Mouse (Mus musculus) thymus, adult 18-20 months (tissue): ENCODE measurements around the gene B230118H07Rik.

ENCODE experiments used
- DNase-seq, 2 experiments: peaks; one replicate each; pipeline ENCODE4 v3.0.0; 2022; ENCODE audit warnings: mixed read lengths in 2 of 2

B230118H07Rik gene

DNA sequence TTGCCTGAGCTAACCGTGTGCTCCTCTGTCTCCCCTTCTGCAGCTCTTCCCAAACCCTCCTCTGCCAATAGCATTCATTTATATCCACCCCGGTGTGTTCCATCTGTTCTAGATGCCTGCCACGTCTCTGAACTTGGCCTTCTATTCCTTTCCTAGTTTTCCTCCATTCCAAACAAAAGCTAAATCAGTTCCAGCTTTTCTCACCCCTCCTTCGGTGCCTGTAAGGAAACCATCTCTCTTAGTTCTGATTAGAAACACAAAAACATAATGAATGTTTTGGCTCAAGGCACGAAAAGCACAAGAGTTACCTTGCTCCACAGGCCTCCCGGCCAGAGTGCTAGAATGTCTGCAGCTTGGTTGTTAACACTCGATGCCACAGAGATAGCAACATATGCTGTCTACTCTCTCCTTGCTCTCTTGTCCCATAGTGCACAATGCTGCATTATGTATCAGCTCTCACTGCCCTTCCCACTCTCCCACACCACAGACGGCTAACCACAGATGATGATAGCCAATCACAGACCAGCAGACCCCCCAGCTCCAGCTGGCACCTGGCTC lies at the start of gene B230118H07Rik, which contains the start of gene Rag1:
B230118H07Rik (minus strand) TSS at position 419 of the 558 bp plus-strand sequence.
Rag1 (minus strand) TSS at position 388 of the 558 bp plus-strand sequence.
- peak; percentile 81 to 90 for DNase-seq

DNA sequence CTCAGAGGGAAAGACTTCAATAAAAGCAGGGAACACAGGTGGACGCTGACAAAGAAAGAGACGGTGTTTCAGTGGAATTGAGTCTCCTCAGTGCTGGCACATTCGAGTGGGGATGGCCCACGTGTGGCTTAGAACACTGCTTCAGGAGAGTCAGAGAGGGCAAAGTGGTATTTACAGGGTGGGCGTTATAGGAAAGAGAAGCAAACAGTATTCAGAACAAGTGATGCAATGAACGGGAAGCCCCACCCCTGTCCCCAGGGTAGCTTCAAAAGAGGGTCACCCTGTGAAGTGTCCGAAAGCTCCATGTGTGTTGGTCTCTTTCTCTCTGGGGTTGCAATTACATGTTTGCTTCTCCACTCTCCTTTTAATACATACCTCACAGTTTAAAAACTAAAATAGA lies 46.3 kb upstream of the B230118H07Rik start:
- DNase-seq: no peak

DNA sequence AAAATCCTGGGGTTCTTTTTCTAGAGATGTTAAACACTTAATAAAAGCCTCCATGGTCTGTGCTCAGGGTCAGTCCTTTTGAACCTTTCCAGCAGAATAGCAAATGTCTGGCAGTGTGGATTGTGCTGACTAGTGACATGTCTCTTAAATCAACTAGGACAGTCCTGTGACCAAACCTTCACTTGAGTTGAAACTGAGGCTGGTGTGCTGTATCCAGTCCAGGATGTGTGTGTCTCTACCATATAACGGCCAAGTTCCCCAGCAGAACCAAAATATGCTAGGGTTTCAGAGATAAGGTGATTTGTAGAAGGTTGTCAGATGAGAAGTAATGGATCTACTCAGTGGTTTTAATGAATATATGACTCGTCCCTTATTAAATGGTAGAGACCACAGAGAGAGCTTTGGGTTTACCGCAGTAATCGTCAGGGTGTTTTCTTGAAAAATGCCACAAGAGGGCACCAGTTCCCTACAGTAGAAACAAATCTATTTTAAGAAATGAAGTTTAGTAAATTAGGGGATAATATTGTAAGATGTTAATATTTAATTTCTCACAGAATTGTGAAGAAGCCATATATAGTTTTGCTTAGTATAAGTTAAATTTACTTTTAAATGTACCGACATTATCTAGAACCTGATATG lies 44.4 kb upstream of the B230118H07Rik start:
- DNase-seq: no peak

DNA sequence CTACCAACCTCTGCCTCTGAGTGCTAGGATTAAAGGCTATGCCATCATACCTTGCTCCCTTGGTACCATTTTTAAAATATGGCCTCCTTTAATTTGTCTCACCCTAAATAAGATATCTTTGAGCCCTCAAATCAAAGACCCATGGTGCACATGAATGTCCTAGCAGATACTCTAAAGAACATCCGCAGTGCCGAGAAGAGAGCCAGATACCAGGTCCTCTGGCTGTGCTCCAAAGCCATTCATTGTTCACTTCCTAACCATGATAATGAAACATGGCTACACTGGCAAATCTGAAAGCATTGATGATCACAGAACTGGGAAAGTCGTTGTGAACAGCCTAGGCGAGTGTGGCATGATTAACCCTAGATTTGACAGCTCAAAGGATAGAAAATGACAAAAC lies 43.7 kb upstream of the B230118H07Rik start:
- DNase-seq: no peak

DNA sequence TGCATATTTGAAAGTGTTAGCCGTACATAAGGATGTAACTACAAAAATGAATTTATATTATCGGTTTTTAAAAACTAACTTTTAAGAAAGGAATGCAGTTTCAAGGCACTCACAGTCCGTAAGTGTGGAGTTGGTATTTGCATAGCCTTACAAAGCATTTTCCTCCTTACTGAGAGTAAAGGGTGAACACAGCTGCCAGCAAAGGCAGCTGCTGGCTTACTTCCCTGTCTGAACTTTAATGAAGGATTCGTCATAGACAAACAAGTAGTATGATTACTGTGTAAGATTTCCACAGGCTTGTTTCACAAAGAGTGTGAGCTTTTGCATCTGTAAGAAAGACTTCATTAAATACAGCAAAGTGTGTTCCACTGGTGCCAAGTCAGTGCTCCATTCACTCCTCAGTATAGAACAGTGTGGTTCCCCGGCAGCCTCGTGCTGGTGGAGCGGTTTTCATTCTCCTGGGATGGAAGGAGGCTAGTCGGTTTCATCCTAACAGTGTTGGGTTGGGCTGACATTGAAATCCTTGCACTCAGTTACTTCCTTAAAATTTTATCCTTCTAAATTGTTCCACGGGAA lies 41.0 kb upstream of the B230118H07Rik start:
- DNase-seq: no peak

DNA sequence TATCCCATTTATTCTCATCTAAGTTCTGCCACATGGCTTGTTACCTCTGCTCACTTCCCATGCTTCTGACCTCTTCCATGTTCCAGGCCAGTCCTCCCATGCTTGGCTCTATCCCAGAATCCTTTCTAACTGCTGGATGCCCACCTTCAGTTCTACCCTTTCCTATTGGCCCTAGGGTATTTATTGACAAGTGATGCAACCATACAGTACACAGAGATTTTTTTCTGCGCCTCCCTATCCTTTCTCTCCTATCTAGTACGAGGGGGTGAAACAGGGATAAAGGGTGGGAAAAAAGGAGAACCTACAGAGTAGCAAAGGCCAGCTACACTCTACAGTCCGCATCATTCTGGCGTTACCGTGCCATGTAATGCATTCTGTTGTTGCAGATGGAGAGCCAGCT lies 38.7 kb upstream of the B230118H07Rik start:
- DNase-seq: no peak

DNA sequence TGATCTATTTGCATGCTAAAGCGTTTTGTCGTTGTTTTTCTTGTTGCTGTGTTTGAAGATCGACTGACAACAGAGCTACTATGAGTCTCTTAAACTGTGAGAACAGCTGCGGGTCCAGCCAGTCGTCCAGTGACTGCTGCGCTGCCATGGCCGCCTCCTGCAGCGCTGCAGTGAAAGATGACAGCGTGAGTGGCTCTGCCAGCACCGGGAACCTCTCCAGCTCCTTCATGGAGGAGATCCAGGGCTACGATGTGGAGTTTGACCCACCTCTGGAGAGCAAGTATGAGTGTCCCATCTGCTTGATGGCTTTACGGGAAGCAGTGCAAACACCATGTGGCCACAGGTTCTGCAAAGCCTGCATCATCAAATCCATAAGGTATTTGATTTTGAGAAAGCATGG lies 35.1 kb upstream of the B230118H07Rik start:
- DNase-seq: no peak

DNA sequence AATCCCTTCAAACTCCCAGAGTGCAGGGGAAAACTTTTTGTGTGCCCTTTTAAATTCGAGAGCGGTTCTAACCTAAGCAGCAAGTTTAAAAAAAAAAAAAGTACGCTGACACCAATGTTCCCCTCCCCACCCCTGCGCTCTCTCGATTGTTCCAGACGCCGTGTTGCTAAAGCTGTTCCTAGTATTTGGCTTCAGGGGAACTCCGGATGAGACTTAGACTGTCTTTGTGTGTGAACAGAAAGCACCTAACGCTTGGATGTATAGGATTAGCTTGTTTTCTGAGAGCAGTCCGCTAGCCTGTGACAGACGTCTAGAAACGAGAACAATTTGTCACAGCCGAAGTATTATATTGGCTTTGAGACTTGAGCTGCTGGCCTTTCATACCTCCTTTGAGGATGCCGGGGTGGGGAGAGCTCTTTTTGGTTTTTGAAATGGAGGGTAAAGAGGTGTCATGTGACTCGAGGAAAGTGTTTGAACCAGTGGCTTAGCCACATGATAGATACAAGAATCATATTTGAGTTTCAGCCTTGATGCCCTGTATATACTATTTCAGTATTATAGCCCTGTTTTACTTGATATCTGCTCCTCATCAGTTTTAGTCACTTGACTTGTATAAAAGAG lies 29.9 kb upstream of the B230118H07Rik start:
- DNase-seq: no peak

DNA sequence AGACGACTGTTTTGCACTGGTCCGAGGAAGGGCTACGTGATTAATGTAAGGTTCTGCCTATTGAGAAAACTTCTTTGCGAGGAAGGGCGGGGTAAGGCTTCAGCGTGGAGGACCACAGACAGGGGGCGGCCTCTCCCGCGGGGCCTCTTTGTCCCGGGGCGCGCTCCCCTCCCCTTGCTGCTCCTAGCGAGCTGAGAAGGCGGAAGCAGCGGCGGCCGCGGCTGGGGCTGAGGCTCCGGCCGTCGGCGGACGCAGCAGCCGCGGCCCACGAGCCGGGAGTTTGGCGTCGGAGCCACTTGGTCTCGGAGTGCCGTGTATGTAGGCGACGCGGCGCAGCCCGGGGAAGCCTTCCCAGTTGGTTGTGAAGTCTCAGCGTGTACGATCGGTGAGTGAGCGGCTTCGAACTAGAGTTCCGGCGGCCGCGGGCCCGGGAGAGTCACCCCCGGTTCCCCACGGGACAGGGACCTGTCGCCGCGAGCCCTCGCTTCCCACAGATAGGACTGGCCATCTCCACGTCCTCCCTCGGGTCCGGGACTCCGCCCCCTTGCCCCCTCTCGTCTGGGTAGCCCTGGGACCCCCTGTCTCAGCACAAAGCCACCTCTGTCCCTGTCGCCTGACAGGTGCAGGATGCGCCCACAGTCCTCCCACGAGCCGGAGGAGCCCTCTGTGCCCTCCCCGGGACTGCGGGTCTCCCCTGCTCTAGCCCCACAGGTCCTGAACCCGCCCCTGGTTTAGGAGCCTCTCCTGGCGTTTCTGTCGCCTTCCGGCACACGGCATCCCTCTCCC lies 29.1 kb upstream of the B230118H07Rik start, which contains the start of gene Traf6:
Traf6 (plus strand) TSS at position 194 of the 786 bp plus-strand sequence.
- peak; percentile 76 to 77 for DNase-seq

DNA sequence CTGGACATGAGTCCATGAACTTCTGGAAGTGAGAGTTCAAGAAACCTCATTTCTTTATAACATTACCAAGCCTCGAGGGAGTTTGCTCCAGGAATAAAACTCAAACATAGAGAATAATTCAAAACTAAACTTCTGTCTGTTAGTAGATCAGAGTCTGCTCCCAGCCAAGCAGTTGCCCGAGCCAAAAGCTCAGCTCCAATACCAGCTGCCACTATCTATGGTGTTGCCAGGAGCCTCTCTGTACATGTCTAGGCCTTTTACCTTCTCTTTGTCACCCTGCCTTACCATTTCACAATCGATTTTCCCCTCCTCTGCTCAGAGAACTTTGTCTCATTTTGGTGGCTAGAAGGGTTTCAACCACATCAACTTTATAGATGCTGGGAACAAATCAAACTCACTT lies 24.2 kb upstream of the B230118H07Rik start:
- no peak for DNase-seq

DNA sequence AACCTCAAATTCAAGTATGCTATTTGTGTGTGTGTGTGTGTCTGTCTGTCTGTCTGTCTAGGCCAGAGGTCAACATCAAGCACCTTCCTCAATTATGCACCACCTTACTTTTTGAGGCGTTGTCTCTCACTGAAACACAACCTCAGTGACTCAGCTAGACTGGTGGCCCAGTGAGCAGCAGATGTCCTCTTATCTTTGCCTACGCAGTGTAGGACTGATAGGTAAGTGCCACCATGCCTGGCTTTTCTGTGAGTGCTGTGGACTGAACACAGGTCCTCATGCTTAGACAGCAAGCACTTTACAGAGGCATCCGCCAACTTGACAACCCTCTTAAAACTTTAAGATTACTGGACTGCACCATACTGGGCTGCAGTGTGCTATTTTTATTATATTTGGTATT lies 19.4 kb upstream of the B230118H07Rik start:
- no peak for DNase-seq

DNA sequence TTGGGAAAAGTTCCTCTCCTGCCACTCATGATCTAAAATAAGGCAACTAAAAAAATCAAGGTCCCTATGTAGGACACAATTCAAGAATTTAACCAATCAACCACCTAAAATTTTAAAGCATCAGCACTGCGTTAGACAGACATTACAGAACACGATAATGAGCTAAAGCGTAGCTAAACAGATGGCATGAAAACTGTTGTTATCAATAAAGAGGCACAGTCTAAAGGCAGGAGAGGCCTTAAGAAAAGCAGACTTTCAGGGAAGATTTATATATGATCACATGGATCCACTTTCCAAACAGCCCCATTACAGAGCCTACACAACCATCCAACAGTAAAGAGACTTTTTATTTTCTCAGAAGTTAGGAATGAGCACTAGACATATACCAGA lies 16.4 kb upstream of the B230118H07Rik start:
- DNase-seq: no peak

DNA sequence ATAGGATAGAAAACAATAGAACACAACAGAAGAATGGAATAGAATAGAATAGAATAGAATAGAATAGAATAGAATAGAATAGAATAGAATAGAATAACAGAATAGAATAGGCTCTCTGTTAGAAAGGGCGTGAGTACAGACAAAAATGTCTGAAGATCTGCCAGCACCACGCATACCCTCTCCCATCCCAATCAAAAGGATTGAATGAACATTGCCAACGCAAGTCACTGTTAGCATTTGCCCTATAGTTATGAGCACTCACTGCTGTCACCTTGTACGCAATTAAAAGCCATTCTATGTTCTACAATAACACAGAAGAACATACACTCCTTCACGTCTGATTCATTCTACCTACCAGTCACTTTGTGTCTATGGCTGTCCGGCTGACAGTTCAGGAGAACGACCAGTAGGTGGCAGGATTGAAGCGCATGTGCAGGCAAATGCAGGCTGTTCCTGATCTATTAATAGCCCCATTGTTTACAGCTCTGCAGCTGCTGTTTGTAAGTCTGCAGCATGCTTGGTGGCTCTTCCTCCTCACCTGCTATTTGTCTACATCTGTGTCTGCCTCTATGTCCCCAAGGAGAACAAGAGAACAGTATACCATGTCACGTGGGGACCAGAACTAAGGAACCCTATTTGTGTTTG lies 15.8 kb upstream of the B230118H07Rik start:
- DNase-seq: peak; percentile 54 to 55

DNA sequence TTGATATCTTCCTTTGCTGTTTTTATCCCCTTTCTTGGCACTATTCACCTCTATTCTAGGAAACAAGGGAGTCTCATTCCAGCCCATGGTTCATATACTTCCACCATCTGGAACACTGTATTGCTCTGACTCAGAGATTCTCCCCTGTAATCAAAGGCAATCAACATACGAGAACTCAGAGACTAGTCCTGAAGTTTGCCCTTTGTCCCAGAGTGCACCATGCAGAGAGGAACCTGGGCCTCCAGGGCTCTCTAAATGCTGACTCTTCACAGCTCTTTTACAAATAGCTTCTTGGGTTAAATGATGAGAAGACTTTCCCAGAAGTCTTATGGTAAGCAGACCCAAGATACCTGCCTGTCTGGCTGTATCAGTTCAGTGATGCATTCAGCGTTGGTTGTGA lies 11.2 kb upstream of the B230118H07Rik start:
- DNase-seq: no peak

DNA sequence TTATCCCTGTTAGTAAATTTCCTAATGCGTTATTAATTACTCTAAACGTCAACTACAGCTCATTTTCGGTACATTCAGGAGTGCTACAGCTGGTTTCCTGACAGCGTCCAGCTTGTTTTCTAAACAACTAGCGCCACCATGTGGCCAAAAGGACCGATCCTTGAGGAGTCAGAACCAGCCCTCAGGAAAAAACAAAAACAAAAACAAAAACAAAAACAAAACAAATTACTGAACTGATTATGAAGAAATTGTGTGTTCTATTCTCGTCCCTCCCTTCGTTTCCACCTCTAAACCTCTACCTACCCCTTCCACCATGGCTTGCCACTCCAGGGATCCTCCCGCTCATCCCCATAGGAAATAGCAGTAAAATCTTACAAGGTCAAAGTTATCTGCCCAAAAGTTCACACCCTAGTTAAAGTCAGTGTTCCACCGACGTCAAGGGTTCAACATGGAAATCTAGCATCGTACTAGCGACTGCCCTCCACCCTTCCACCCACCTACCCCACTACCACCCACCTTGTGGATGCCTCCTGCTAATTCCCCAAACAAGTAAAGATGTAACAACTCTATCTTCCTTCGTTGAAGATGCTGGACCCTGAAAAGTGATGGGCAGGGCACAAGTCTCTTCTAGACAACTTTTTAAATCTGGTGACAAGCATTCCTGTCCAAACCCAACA lies 3.7 kb upstream of the B230118H07Rik start:
- peak; percentile 55 to 64 for DNase-seq

DNA sequence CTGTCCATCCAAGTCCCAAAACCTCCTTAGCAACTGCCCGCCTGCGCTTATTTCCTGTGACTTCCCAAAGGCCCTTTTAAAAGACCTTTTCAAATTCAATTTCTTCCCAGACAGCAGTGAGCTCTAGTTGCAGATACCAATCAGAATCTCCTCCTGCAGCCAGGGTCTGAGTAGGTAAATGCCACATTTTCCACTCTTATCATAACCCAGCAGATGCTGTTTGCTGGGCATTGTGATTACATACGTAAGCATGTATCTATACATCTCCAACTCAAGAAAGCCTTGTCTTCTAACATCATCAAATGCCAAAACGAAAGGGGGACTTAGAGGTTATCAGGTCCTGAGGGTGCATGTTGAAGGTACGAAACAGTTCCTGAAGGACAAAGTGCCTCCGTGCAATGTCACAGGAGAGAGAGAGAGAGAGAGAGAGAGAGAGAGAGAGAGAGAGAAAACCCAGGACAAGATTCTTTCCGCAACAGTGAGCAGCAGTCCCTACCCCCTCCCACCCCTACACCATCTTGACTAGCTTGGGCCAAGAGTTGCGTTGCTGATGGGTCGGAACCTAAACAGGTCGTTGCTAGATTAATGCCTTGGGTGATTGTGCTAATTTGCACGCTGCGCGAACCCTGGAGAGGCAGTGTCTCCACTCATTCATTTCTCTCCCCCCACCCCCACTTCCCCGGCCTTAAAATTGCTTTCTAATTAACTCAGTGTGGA lies 3.0 kb upstream of the B230118H07Rik start:
- DNase-seq: no peak

DNA sequence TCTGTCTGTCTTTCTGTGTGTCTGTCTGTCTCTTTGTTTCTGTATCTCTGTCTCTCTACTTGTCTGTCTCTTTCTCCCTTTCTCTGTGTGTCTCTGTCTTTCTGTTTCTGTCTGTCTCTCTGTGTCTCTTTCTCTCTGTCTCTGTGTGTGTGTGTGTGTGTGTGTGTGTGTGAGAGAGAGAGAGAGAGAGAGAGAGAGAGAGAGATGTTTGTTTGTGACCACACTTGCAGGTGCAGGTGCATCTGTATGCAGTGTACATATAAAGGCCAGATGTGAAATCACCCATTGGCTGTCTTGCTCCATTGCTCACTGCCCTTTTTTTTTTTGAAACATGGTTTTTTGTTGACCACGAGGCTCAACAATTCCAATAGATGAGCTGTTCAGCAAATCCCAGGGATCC lies 1.1 kb upstream of the B230118H07Rik start:
- DNase-seq: peak in 1 of 2 experiments; percentile 53

DNA sequence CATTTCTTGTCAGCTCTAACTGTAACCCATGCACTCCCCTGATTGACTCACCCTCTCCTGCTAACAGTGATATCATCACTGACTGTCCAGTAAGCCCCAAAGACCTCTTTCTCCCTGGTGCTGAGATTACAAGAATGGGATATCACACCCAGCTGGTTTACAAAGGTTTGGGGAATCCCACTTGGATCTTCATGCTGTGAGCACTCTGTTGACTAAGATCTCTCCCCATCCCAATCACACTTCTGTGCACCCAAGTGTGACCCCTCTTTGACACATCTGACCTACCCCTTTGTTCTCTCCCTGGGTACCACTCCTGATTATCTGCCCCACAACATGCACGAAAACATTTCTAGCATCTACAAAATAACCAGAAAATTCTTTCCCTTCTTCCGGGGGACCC lies 971 bp downstream of the B230118H07Rik start:
- no peak for DNase-seq

DNA sequence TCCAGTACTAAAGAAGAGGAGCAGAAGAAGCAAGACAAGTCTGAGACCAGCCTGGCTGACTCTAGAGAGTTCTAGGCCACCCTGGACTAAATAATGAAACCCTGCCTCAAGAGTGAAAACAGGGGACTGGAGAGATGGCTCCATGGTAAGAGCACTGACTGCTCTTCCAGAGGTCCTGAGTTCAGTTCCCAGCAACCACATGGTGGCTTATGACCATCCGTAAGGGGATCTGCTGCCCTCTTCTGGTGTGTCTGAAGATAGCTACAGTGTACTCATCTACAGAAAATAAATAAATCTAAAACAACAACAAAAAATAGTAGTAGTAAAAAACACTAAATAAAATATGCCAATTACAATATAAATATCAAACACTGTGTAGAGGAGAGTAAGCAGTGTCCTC lies 3.5 kb downstream of the B230118H07Rik start:
- DNase-seq: no peak

DNA sequence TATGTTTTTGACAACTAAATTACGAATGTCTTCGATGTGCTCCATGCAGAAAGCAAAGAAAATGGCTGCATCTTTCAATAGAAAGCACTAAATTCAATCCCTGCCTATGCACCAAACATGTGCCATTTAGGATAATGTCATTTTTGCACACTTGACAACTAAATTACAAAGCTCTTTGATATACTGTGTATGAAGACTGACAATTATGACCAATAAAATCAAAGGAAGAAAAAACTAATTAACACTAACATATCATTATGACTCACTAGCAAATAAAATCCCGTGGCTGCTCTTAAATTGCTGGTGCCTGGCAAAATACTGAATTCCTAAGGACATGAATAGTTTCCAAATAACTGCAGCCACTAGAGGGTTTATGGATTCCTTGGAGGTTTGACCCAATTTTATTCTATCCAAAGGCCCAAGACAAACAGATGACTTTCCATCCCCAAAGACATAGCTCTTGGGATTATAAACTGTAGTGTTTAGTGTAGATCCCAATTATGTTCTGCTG lies 9.4 kb downstream of the B230118H07Rik start:
- DNase-seq: no peak
